Mouse (Mus musculus) cortical plate, adult 2 months (tissue): ENCODE measurements around the gene Cyp26b1. TPM values are rescaled to one million over a fixed set of nuclear protein-coding genes. Genes with fewer than 3 reads are reported as not detected.

Experiments
- H3K27ac ChIP-seq: fragments of 200-500 bp; 2 replicates; pipeline ENCODE4 v1.5.1; 2012; ENCODE audit warnings: low read length, control low read depth, inconsistent platforms; ENCODE audit not compliant: insufficient read depth
- H3K4me1 ChIP-seq: fragments of 200-500 bp; 2 replicates; pipeline ENCODE4 v1.6.1; 2011; ENCODE audit warnings: low read length; ENCODE audit not compliant: control insufficient read depth, insufficient read depth
- H3K4me3 ChIP-seq: fragments of 200-500 bp; 2 replicates; pipeline ENCODE4 v1.5.1; 2011; ENCODE audit warnings: mild to moderate bottlenecking, low read length, control low read depth; ENCODE audit not compliant: insufficient read depth
- CTCF ChIP-seq: fragments of 200-500 bp; IDR thresholded peaks from 2 replicates; pipeline ENCODE4 v1.5.1; 2011; ENCODE audit warnings: mild to moderate bottlenecking, control low read depth, low read length; ENCODE audit not compliant: insufficient read depth; ENCODE audit errors: extremely low read depth
- POLR2A ChIP-seq: fragments of 200-500 bp; IDR thresholded peaks from 2 replicates; pipeline ENCODE4 v1.6.1; 2011; ENCODE audit warnings: mild to moderate bottlenecking, low read length, control low read depth; ENCODE audit not compliant: insufficient read depth; ENCODE audit errors: extremely low read depth
- polyA plus RNA-seq: library from polyadenylated mRNA; depleted of rRNA; stranded (reverse); fragments of >200 nt; gene quantifications from 2 replicates; pipeline ENCODE4 v1.2.3, GENCODE M21; 2012

Cyp26b1 gene
- polyA plus RNA-seq, 1 experiment = 1.8 TPM

DNA sequence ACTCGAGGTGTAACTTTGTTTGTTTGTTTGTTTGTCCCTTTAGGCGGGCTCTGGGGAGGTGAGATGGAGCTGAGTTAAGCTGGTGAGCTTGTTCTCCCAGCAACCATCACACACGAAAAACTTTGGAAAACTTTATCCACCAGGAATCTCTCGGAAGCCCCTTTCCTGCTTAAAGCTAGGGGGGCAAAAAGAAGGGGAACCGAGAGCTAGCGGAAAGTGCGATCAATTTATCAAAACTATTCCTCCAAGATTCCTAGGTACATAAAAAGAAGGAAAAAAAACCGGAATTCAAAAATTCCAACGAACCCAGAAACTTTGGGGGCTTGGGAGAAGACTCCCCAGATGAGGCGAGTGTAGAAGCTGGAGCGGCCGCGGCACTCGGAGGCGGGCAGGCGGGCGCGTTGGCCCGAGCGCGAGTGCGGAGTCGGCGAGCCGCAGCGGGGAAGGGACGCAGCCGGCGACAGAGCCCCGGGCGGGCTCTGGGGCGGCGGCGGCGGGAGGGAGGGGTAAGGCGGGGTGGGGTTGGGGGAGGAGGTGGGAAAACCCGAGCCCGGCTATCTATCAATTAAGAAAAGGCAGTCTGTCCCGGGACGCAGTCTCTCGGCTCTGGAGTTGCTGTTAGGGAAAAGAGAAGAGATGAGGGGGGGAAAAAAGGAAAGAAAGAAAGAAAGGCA, 5.3 kb downstream of the Cyp26b1 start:
- no peak overlapping the region for H3K27ac ChIP-seq

GRCm38 (mm10) chr6:84587471-84588101, 6.1 kb downstream of the Cyp26b1 start:
- 0 out of 2 replicates have a peak, but pooled peaks cover 3% of the 10 kb centered on the region for H3K4me1 ChIP-seq
- TF ChIP-seq POLR2A = no peak
- no peak for TF ChIP-seq CTCF

More for the DNA sequence above, 5.3 kb downstream of the Cyp26b1 start:
- 0 out of 2 replicates have a peak, but pooled peaks cover 3% of the 10 kb centered on the region for H3K4me1 ChIP-seq
- peak overlapping the region; percentile 4; the same call in 1 of the 2 replicates for H3K4me3 ChIP-seq
- no peak for TF ChIP-seq CTCF
- TF ChIP-seq POLR2A = no peak

GRCm38 (mm10) chr6:84586551-84587200, 7.0 kb downstream of the Cyp26b1 start:
- no peak overlapping the region for H3K27ac ChIP-seq
- TF ChIP-seq POLR2A (no peak), CTCF (no peak)
- H3K4me3 ChIP-seq = 0 out of 2 replicates have a peak overlapping the region, but pooled peaks have one; percentile 17
- H3K4me1 ChIP-seq = 0 out of 2 replicates have a peak, but pooled peaks cover 3% of the 10 kb centered on the region

More at GRCm38 (mm10) chr6:84587471-84588101, 6.1 kb downstream of the Cyp26b1 start:
- H3K4me3 ChIP-seq = peak overlapping the region; percentile 17; the same call in 1 of the 2 replicates
- no peak overlapping the region for H3K27ac ChIP-seq

GRCm38 (mm10) chr6:84585686-84586300, 7.9 kb downstream of the Cyp26b1 start:
- Histone ChIP-seq H3K4me3 (no peak overlapping the region), H3K4me1 (0 out of 2 replicates have a peak, but pooled peaks cover 3% of the 10 kb centered on the region), H3K27ac (no peak overlapping the region)
- no peak for TF ChIP-seq POLR2A
- no peak for TF ChIP-seq CTCF

- Histone ChIP-seq H3K27ac (no peak overlapping the region), H3K4me1 (0 out of 2 replicates have a peak, but pooled peaks cover 3% of the 10 kb centered on the region), H3K4me3 (no peak overlapping the region)
- TF ChIP-seq POLR2A (no peak), CTCF (no peak)
Observed at GRCm38 (mm10) chr6:84584783-84585685, 8.7 kb downstream of the Cyp26b1 start.

- TF ChIP-seq CTCF = no peak
- no peak for TF ChIP-seq POLR2A
Observed at GRCm38 (mm10) chr6:84583841-84584782, 9.6 kb downstream of the Cyp26b1 start.

GRCm38 (mm10) chr6:84583371-84583770, 10.3 kb downstream of the Cyp26b1 start:
- Histone ChIP-seq H3K4me1 (0 out of 2 replicates have a peak, but pooled peaks cover 3% of the 10 kb centered on the region), H3K4me3 (peak overlapping the region; percentile 15; the same call in 1 of the 2 replicates), H3K27ac (no peak overlapping the region)
- no peak for TF ChIP-seq POLR2A
- TF ChIP-seq CTCF = no peak

More at GRCm38 (mm10) chr6:84583841-84584782, 9.6 kb downstream of the Cyp26b1 start:
- Histone ChIP-seq H3K4me1 (0 out of 2 replicates have a peak, but pooled peaks cover 3% of the 10 kb centered on the region), H3K27ac (no peak overlapping the region), H3K4me3 (peak overlapping the region; percentile 15; the same call in 1 of the 2 replicates)

DNA sequence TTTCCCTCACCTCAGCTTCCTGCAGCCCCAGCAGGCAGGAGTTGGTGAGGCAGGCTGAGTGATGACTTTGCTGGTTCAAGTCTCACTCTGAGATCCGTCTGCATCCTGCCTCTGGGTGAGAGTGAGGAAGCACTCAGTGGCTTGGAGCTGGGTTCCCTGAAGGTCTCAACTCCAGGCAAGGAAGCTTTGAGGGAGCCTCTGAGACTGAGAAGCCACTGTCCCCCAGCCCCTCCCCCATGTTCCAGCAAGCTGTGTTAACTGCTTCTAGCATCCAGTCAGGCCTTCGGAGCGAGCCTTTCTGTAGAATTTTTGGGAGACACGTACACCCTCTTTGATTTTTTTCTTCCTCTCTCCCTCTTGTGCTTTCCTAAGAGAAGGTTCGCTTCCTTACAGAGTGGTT, 10.9 kb downstream of the Cyp26b1 start:
- TF ChIP-seq POLR2A (no peak), CTCF (no peak)
- Histone ChIP-seq H3K4me1 (0 out of 2 replicates have a peak, but pooled peaks cover 3% of the 10 kb centered on the region), H3K4me3 (no peak overlapping the region), H3K27ac (no peak overlapping the region)
